Mouse (Mus musculus): ENCODE measurements at regions not wholly inside any gene's neighbourhood (a gene's known extent, or its start where the extent isn't known, plus 50 kb on each side); places are given as distances from the start of the nearest gene placed in this dataset.

DNA sequence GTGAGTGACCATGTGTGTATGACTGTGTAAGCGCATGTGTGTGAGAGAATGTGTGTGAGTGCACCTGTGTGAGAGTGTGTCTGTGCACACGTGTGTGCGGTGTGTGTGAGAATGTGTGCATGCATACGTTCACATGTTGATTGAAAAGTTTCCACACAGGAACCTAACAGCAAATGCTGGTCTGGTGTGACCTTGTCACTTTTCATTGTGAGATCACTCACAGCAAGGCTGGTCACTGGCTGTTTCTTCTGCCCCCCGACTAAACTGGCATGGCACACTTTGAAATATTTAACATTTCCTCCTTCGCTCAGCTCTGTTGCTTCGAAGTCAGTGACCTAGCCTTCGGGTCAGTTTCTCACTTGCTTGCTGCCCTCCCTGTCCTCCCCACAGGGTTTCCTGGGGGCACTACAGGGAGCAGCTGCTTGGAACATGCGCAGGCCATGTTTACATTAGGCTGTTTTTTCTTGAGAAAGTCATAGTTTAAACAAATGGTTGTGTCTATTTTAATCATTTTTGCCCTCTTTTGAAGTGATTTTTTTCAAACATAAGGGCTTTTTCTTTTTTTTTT lies 121.1 kb upstream of the Hmga2 start:
- WGBS (ENCODE audit: insufficient replicate concordance): 54% methylated on average over 9 of the region's 9 CpGs
- no peak overlapping the region for H3K4me3 ChIP-seq (ENCODE audit: low read depth, low read length)
- no peak overlapping the region for H3K27ac ChIP-seq (ENCODE audit: low read depth, low read length)
- no peak overlapping the region for H3K9ac ChIP-seq (ENCODE audit: low read depth, low read length)
- ATAC-seq (replicated peaks; ENCODE audit: insufficient number of reproducible peaks, low FRiP score, low TSS enrichment): no peak
- no peaks in the 10 kb centered on the region for H3K4me1 ChIP-seq (ENCODE audit: control insufficient read depth, insufficient read depth, low read length)
- H3K9me3 ChIP-seq (replicated peaks; ENCODE audit: control insufficient read depth, low read length): no peaks in the 10 kb centered on the region
- H3K27me3 ChIP-seq (ENCODE audit: control insufficient read depth, insufficient read depth, low read length): no peaks in the 10 kb centered on the region
- H3K36me3 ChIP-seq (ENCODE audit: control insufficient read depth, insufficient read depth, low read length): no peaks in the 10 kb centered on the region
- H3K4me2 ChIP-seq: no peak overlapping the region

DNA sequence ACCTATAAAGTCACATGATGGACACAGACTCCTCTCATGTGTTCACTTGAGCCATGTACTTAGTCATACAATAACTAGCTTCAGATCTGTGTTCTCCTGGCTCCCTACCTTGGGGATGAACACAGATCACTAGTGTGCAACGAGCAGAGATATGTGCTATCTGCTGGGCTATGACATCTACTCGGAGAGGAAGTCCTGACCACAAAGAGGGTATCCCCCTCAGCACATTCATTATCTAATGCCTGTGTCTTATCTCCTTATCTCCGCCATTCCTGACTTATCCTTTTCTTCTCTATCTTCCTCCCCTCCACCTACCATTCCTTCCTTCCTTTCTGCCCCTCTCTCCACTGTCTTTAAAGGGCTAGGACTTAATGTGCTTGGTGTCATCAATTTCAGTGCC lies 118.9 kb upstream of the Hmga2 start:
- 63% methylated on average over 3 of the region's 3 CpGs for WGBS (ENCODE audit: insufficient replicate concordance)
- Histone ChIP-seq H3K4me2 (no peak overlapping the region), H3K9ac (ENCODE audit: low read depth, low read length) (no peak overlapping the region), H3K27me3 (ENCODE audit: control insufficient read depth, insufficient read depth, low read length) (no peaks in the 10 kb centered on the region), H3K9me3 (replicated peaks; ENCODE audit: control insufficient read depth, low read length) (no peaks in the 10 kb centered on the region), H3K4me3 (ENCODE audit: low read depth, low read length) (no peak overlapping the region), H3K4me1 (ENCODE audit: control insufficient read depth, insufficient read depth, low read length) (no peaks in the 10 kb centered on the region), H3K27ac (ENCODE audit: low read depth, low read length) (no peak overlapping the region), H3K36me3 (ENCODE audit: control insufficient read depth, insufficient read depth, low read length) (no peaks in the 10 kb centered on the region)
- no peak for ATAC-seq (replicated peaks; ENCODE audit: insufficient number of reproducible peaks, low FRiP score, low TSS enrichment)

DNA sequence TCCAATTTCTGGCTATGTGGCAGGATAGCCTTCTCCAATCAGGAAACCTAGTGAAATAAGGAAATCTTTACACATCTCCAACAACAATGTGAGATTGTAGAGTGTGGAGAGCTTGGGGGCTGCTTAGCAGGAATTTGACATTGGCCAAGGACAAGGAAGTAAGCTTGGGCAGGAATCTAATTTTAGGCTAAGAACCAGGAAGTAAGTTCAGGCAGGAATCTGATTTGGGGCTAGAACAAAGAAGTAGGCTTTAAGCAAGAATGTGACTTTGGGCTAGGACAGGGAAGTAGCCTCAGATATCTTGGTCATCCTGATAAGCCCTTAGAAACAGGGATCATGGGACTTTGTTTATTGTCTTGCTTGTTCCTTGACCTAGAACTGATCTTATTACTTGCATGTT lies 117.6 kb upstream of the Hmga2 start:
- no peak for ATAC-seq (replicated peaks; ENCODE audit: insufficient number of reproducible peaks, low FRiP score, low TSS enrichment)
- no peak overlapping the region for H3K4me2 ChIP-seq
- H3K4me3 ChIP-seq (ENCODE audit: low read depth, low read length): no peak overlapping the region
- no peaks in the 10 kb centered on the region for H3K36me3 ChIP-seq (ENCODE audit: control insufficient read depth, insufficient read depth, low read length)
- H3K9ac ChIP-seq (ENCODE audit: low read depth, low read length): no peak overlapping the region
- no peaks in the 10 kb centered on the region for H3K4me1 ChIP-seq (ENCODE audit: control insufficient read depth, insufficient read depth, low read length)
- no peaks in the 10 kb centered on the region for H3K9me3 ChIP-seq (replicated peaks; ENCODE audit: control insufficient read depth, low read length)
- no peak overlapping the region for H3K27ac ChIP-seq (ENCODE audit: low read depth, low read length)
- H3K27me3 ChIP-seq (ENCODE audit: control insufficient read depth, insufficient read depth, low read length): no peaks in the 10 kb centered on the region

DNA sequence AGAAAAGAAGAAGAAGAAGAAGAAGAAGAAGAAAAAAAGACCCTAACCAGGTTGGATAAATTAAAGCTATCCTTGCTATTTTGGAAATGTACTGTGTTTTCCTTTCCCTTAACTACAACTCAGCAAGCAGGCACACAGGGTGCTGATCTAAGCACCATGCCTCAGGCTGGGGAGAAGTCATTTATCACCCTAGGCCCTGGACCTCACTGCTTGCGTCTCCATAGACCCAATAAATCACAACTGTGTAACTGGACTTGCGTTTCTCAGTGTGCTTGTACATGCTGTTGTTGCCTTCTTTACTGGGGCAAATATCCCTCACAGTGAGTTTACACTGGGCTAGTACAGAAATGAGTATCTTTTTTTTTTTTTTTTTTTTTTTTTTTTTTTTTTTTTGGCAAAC lies 113.4 kb upstream of the Hmga2 start:
- no peaks in the 10 kb centered on the region for H3K9me3 ChIP-seq (replicated peaks; ENCODE audit: control insufficient read depth, low read length)
- H3K36me3 ChIP-seq (ENCODE audit: control insufficient read depth, insufficient read depth, low read length): no peaks in the 10 kb centered on the region
- no peaks in the 10 kb centered on the region for H3K27me3 ChIP-seq (ENCODE audit: control insufficient read depth, insufficient read depth, low read length)
- no peak overlapping the region for H3K4me2 ChIP-seq
- H3K27ac ChIP-seq (ENCODE audit: low read depth, low read length): no peak overlapping the region
- no peaks in the 10 kb centered on the region for H3K4me1 ChIP-seq (ENCODE audit: control insufficient read depth, insufficient read depth, low read length)
- 60% methylated on average over 2 of the region's 2 CpGs for WGBS (ENCODE audit: insufficient replicate concordance)
- H3K9ac ChIP-seq (ENCODE audit: low read depth, low read length): no peak overlapping the region
- H3K4me3 ChIP-seq (ENCODE audit: low read depth, low read length): no peak overlapping the region
- ATAC-seq (replicated peaks; ENCODE audit: insufficient number of reproducible peaks, low FRiP score, low TSS enrichment): no peak

DNA sequence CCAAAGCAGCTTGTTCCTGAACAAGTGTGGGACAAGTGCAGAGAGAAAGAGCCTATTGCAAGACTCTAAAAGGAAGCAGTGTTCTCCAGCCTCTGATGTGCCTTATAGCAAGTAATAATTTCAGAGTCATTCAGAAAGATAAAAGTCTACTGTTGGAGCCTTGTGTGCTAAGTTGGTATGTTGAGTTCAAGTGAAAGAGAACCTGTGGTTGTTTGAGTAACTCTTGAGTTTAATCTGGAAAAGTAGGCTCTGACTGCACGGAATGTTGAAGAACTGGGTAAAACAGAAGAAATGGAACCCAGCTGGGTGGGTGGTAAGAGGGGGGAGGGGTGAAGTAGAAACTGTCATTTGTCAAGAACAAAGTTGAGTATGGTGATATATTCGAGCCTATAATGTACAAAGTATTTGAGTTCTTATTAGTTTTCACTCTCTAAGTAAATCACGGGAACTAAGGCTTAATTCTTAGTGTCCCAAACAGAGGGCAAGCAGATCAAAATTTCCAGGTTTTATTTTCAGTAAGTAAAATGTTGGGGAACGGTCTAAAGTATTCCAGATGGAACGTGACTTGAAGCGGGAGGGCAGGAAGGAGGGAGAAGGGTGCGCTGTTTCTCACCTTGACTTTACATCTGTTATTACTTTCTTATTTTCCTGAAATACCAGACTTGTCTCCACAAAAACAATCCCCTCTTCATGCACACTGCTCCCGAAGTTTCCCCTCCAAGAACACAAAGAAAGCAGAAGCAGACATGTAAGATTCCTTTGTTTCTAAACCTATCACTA lies 111.8 kb upstream of the Hmga2 start:
- no peak for ATAC-seq (replicated peaks; ENCODE audit: insufficient number of reproducible peaks, low FRiP score, low TSS enrichment)
- no peaks in the 10 kb centered on the region for H3K27me3 ChIP-seq (ENCODE audit: control insufficient read depth, insufficient read depth, low read length)
- H3K4me2 ChIP-seq: no peak overlapping the region
- peaks cover 2% of the 10 kb centered on the region; the same call in 1 of the 2 replicates for H3K4me1 ChIP-seq (ENCODE audit: control insufficient read depth, insufficient read depth, low read length)
- H3K27ac ChIP-seq (ENCODE audit: low read depth, low read length): no peak overlapping the region
- no peaks in the 10 kb centered on the region for H3K9me3 ChIP-seq (replicated peaks; ENCODE audit: control insufficient read depth, low read length)
- H3K36me3 ChIP-seq (ENCODE audit: control insufficient read depth, insufficient read depth, low read length): no peaks in the 10 kb centered on the region
- 74% methylated on average over 8 of the region's 8 CpGs for WGBS (ENCODE audit: insufficient replicate concordance)
- H3K4me3 ChIP-seq (ENCODE audit: low read depth, low read length): no peak overlapping the region
- no peak overlapping the region for H3K9ac ChIP-seq (ENCODE audit: low read depth, low read length)

DNA sequence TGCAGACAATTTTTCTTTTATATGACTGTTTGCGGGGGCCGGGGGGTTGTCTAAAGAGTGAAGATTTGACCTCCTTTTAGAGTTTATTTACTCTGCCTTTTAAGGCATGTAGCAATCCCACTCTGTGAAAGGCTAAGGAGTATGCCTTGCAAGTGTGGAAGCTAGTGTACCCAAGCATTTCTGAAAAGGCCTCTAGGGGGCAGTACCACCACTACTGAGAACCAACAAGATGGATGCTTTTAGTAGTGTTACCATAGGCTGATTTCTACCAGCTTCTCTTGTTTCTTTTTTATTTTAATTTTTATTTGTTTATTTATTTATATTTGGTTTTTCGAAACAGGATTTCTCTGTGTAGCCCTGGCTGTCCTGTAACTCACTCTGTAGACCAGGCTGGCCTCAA lies 110.9 kb upstream of the Hmga2 start:
- Histone ChIP-seq H3K4me3 (ENCODE audit: low read depth, low read length) (no peak overlapping the region), H3K27ac (ENCODE audit: low read depth, low read length) (no peak overlapping the region), H3K4me1 (ENCODE audit: control insufficient read depth, insufficient read depth, low read length) (peaks cover 10% of the 10 kb centered on the region), H3K36me3 (ENCODE audit: control insufficient read depth, insufficient read depth, low read length) (no peaks in the 10 kb centered on the region), H3K9ac (ENCODE audit: low read depth, low read length) (no peak overlapping the region), H3K4me2 (no peak overlapping the region), H3K27me3 (ENCODE audit: control insufficient read depth, insufficient read depth, low read length) (no peaks in the 10 kb centered on the region), H3K9me3 (replicated peaks; ENCODE audit: control insufficient read depth, low read length) (no peaks in the 10 kb centered on the region)
- ATAC-seq (replicated peaks; ENCODE audit: insufficient number of reproducible peaks, low FRiP score, low TSS enrichment): no peak
- WGBS (ENCODE audit: insufficient replicate concordance): 83% methylated on average over 3 of the region's 3 CpGs

DNA sequence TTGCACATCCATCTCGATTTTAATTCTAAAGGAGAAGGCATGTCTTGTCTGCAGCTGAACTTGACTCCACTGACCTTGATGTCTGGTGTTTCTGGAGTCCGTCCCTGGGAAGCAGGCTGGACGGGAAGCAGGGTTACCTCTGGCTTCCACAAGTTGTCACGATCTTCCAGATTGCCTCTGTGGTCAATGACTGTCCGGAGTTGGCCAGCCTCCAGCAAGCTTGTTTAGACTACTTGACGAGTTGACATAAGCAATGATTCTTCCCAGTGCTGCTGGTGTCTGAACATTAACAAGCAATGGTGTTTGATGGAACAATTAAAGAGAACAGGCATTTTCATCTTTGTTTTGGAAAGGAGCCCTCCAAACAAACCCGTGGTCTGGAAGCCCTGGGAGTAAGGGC lies 106.2 kb upstream of the Hmga2 start:
- Histone ChIP-seq H3K4me1 (ENCODE audit: control insufficient read depth, insufficient read depth, low read length) (peaks cover 13% of the 10 kb centered on the region), H3K4me2 (peak overlapping the region; percentile 48), H3K27me3 (ENCODE audit: control insufficient read depth, insufficient read depth, low read length) (no peaks in the 10 kb centered on the region), H3K36me3 (ENCODE audit: control insufficient read depth, insufficient read depth, low read length) (no peaks in the 10 kb centered on the region), H3K9me3 (replicated peaks; ENCODE audit: control insufficient read depth, low read length) (no peaks in the 10 kb centered on the region), H3K4me3 (ENCODE audit: low read depth, low read length) (no peak overlapping the region), H3K27ac (ENCODE audit: low read depth, low read length) (0 out of 2 replicates have a peak overlapping the region, but pooled peaks have one; percentile 32), H3K9ac (ENCODE audit: low read depth, low read length) (no peak overlapping the region)
- 7% methylated on average over 7 of the region's 7 CpGs for WGBS (ENCODE audit: insufficient replicate concordance)
- ATAC-seq (replicated peaks; ENCODE audit: insufficient number of reproducible peaks, low FRiP score, low TSS enrichment): peak; percentile 59; the same call in 1 of the 2 replicates

DNA sequence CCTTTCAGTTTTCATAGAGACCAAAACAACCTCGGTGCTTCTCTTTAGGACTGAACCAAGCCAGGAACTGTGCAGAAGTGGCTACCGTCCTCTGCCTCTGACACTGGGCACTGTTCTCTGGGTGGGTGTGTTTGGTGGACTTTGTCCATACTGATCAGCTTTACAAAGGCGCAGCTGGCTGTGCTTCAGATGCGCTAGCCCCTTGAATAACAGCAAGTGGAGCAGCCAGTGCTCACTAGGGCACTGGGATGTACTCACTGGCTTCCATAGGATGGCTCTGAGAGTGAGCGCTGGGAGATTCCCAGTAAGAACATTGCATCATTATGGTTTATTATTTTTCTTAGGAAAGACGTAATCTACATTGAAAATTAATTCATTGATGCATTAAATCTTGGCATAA lies 105.3 kb upstream of the Hmga2 start:
- Histone ChIP-seq H3K9ac (ENCODE audit: low read depth, low read length) (no peak overlapping the region), H3K9me3 (replicated peaks; ENCODE audit: control insufficient read depth, low read length) (no peaks in the 10 kb centered on the region), H3K4me2 (no peak overlapping the region), H3K36me3 (ENCODE audit: control insufficient read depth, insufficient read depth, low read length) (no peaks in the 10 kb centered on the region), H3K27ac (ENCODE audit: low read depth, low read length) (no peak overlapping the region), H3K4me3 (ENCODE audit: low read depth, low read length) (no peak overlapping the region), H3K27me3 (ENCODE audit: control insufficient read depth, insufficient read depth, low read length) (no peaks in the 10 kb centered on the region), H3K4me1 (ENCODE audit: control insufficient read depth, insufficient read depth, low read length) (peaks cover 13% of the 10 kb centered on the region)
- no peak for ATAC-seq (replicated peaks; ENCODE audit: insufficient number of reproducible peaks, low FRiP score, low TSS enrichment)
- 84% methylated on average over 6 of the region's 6 CpGs for WGBS (ENCODE audit: insufficient replicate concordance)

DNA sequence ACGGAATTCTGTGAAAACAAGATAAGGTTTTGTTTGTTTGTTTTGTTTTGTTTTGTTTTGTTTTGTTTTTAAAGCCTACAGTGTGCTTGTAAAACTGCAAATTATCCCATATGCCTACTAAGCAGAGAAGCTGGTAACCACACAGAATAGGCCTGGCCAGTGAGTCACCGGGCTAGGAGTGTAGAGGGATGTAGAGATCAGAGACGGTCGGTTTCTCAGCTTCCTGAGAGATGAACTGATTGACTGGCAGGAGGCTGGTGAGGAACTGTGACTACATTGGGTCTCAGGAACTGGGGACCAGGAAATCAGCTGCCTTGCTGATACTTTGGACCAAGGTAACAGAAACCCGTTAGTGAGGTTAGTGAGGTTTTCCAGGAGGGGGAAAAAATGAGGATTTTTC lies 100.6 kb upstream of the Hmga2 start:
- Histone ChIP-seq H3K27ac (ENCODE audit: low read depth, low read length) (no peak overlapping the region), H3K9ac (ENCODE audit: low read depth, low read length) (no peak overlapping the region), H3K27me3 (ENCODE audit: control insufficient read depth, insufficient read depth, low read length) (no peaks in the 10 kb centered on the region), H3K4me1 (ENCODE audit: control insufficient read depth, insufficient read depth, low read length) (peaks cover 18% of the 10 kb centered on the region), H3K4me2 (no peak overlapping the region), H3K9me3 (replicated peaks; ENCODE audit: control insufficient read depth, low read length) (no peaks in the 10 kb centered on the region), H3K4me3 (ENCODE audit: low read depth, low read length) (no peak overlapping the region), H3K36me3 (ENCODE audit: control insufficient read depth, insufficient read depth, low read length) (no peaks in the 10 kb centered on the region)
- 35% methylated on average over 5 of the region's 5 CpGs for WGBS (ENCODE audit: insufficient replicate concordance)
- ATAC-seq (replicated peaks; ENCODE audit: insufficient number of reproducible peaks, low FRiP score, low TSS enrichment): no peak

Measured in heart, embryonic 11.5 days (tissue).